7 mouse cellular contexts compared by ENCODE assay signal in genomic region chr1:182020831-182021460, GRCm38 (mm10). TPM values are rescaled to one million over a fixed set of nuclear protein-coding genes. Genes with fewer than 3 reads are reported as not detected.
DNase-seq lines count a peak whose midpoint lies in the region; ATAC-seq lines count a peak whose summit lies in the region.

No protein-coding gene starts in this region.

- H3K9me3 ChIP-seq in embryonic facial prominence, embryonic 15.5 days (replicated peaks) = no peaks in the 10 kb centered on the region
- H3K9me3 ChIP-seq in hindbrain, embryonic 16.5 days (ENCODE audit: control insufficient read depth, low read length) = no peaks in the 10 kb centered on the region
- no peaks in the 10 kb centered on the region for H3K9me3 ChIP-seq in liver, embryonic 13.5 days (replicated peaks)

- H3K36me3 ChIP-seq in embryonic facial prominence, embryonic 15.5 days = 0 out of 2 replicates have a peak, but pooled peaks cover under 1% of the 10 kb centered on the region
- no peaks in the 10 kb centered on the region for H3K36me3 ChIP-seq in hindbrain, embryonic 16.5 days (ENCODE audit: control insufficient read depth, insufficient read depth, low read length)
- H3K36me3 ChIP-seq in liver, embryonic 13.5 days = no peaks in the 10 kb centered on the region

- DNase-seq in ovary, postnatal 36 days (ENCODE audit: low spot score) = peak; percentile 38
- no peak for DNase-seq in ovary, postnatal 10 days (ENCODE audit: low spot score)
- no peak for DNase-seq in liver, embryonic 13.5 days
- DNase-seq in gastrocnemius, adult 8-10 months (ENCODE audit: low spot score in 2 of 2) = no peak
- DNase-seq in embryo, embryonic 9.5 days (ENCODE audit: extremely low spot score) = no peak

- no peaks in the 10 kb centered on the region for H3K27me3 ChIP-seq in embryonic facial prominence, embryonic 15.5 days
- no peaks in the 10 kb centered on the region for H3K27me3 ChIP-seq in hindbrain, embryonic 16.5 days (replicated peaks; ENCODE audit: control insufficient read depth, insufficient read depth, low read length)
- peaks cover 60% of the 10 kb centered on the region for H3K27me3 ChIP-seq in liver, embryonic 13.5 days

- WGBS in embryonic facial prominence, embryonic 15.5 days = 15% methylated on average over 11 of the region's 11 CpGs
- WGBS in hindbrain, embryonic 16.5 days = 18% methylated on average over 11 of the region's 11 CpGs
- 38% methylated on average over 11 of the region's 11 CpGs for WGBS in liver, embryonic 13.5 days (ENCODE audit: insufficient replicate concordance)

- H3K4me2 ChIP-seq in embryonic facial prominence, embryonic 15.5 days (replicated peaks) = peak overlapping the region; percentile 75
- peak overlapping the region; percentile 65 for H3K4me2 ChIP-seq in hindbrain, embryonic 16.5 days (ENCODE audit: low read length)
- peak overlapping the region; percentile 72 for H3K4me2 ChIP-seq in liver, embryonic 13.5 days

- peak overlapping the region; percentile 82 for H3K4me3 ChIP-seq in embryonic facial prominence, embryonic 15.5 days (replicated peaks)
- peak overlapping the region; percentile 90 for H3K4me3 ChIP-seq in hindbrain, embryonic 16.5 days (ENCODE audit: low read length)
- H3K4me3 ChIP-seq in liver, embryonic 13.5 days (replicated peaks) = no peak overlapping the region

- peak overlapping the region; percentile 88; the same call in 1 of the 2 replicates for H3K9ac ChIP-seq in embryonic facial prominence, embryonic 15.5 days
- H3K9ac ChIP-seq in hindbrain, embryonic 16.5 days (ENCODE audit: low read depth, low read length) = peak overlapping the region; percentile 99
- H3K9ac ChIP-seq in liver, embryonic 13.5 days = no peak overlapping the region

- no peak for ATAC-seq in embryonic facial prominence, embryonic 15.5 days (ENCODE audit: insufficient number of reproducible peaks, low FRiP score, low TSS enrichment, low read depth)
- ATAC-seq in hindbrain, embryonic 16.5 days = peak; percentile 1; the same call in 1 of the 2 replicates
- no peak for ATAC-seq in liver, embryonic 13.5 days (ENCODE audit: low read depth)

- H3K4me1 ChIP-seq in embryonic facial prominence, embryonic 15.5 days = peaks cover 19% of the 10 kb centered on the region; the same call in 1 of the 2 replicates
- peaks cover 17% of the 10 kb centered on the region for H3K4me1 ChIP-seq in hindbrain, embryonic 16.5 days (ENCODE audit: control insufficient read depth, insufficient read depth, low read depth, low read length)
- H3K4me1 ChIP-seq in liver, embryonic 13.5 days (replicated peaks) = no peaks in the 10 kb centered on the region

- H3K27ac ChIP-seq in embryonic facial prominence, embryonic 15.5 days (replicated peaks) = peak overlapping the region; percentile 91
- peak overlapping the region; percentile 99 for H3K27ac ChIP-seq in hindbrain, embryonic 16.5 days (ENCODE audit: low read depth, low read length)
- no peak overlapping the region for H3K27ac ChIP-seq in liver, embryonic 13.5 days

RNA-seq across cellular contexts. Expression of gene Enah, which starts 1.2 kb away (rescaled TPM):
- 23.3 and 25.6 TPM in 2 replicates for polyA plus RNA-seq in embryonic facial prominence, embryonic 15.5 days (2015; fragmentation: Nextera tagmentation; extraction: Ambion mirVana)
- 23.5 and 24.4 TPM in 2 replicates for polyA plus RNA-seq in hindbrain, embryonic 16.5 days (2015; fragmentation: Nextera tagmentation; extraction: Ambion mirVana)
- 1.1 TPM in 2 replicates for polyA plus RNA-seq in liver, embryonic 13.5 days (2015; fragmentation: Nextera tagmentation; extraction: Ambion mirVana)
- total RNA-seq in gastrocnemius, adult 8-10 months (2022) = 10 to 100 TPM; 43.1 to 56.3 (median 48.3) TPM

Comparison
In these comparisons a context has a peak if more than half of its experiments do, and no peak if none do; other contexts are left out.
1. RNA of gene Enah, which starts 1.2 kb away (polyA plus RNA-seq): 23.5 to 24.4 TPM in hindbrain, embryonic 16.5 days and 23.3 to 25.6 TPM in embryonic facial prominence, embryonic 15.5 days; 1.1 TPM in liver, embryonic 13.5 days; every median in the first group is over 10 times any median in the second.
2. Peak in every context shown above with its lines, with median percentiles within 50 percentile points of each other: H3K4me2 ChIP-seq.